Comparison of ENCODE assay signal across 8 mouse cellular contexts in genomic region chr15:79833251-79834050, GRCm38 (mm10). TPM values are rescaled to one million over a fixed set of nuclear protein-coding genes. Genes with fewer than 3 reads are reported as not detected.
DNase-seq lines count a peak whose midpoint lies in the region; ATAC-seq and TF ChIP-seq lines count a peak whose summit lies in the region.

No protein-coding gene starts in this region.

- no peak for TF ChIP-seq EP300 in MEL (IDR thresholded peaks at IDR 0.05; ENCODE audit: low read depth in 1 of 2, low read length in 2 of 2)

- H3K27ac ChIP-seq in kidney, adult 2 months (ENCODE audit: insufficient read depth, low read depth, low read length): peak overlapping the region; percentile 25; the same call in 1 of the 2 replicates
- H3K27ac ChIP-seq in MEL (ENCODE audit: control insufficient read depth, low read depth, low read length): peak overlapping the region; percentile 72
- H3K27ac ChIP-seq in limb, embryonic 14.5 days (replicated peaks; ENCODE audit: low read depth, low read length): peak overlapping the region; percentile 95

- peak overlapping the region; percentile 95 for H3K9ac ChIP-seq in MEL (ENCODE audit: control insufficient read depth, low read depth, low read length, poor library complexity, severe bottlenecking)
- H3K9ac ChIP-seq in limb, embryonic 14.5 days (ENCODE audit: low read depth, low read length, severe bottlenecking): peak overlapping the region; percentile 80

- peak overlapping the region; percentile 60 for H3K4me3 ChIP-seq in kidney, adult 2 months (ENCODE audit: insufficient read depth, low read depth, low read length)
- H3K4me3 ChIP-seq in MEL (ENCODE audit: control insufficient read depth in 1 of 2, insufficient read depth in 1 of 2, low read depth in 2 of 2, low read length in 2 of 2): peak overlapping the region; percentile 83 to 90
- H3K4me3 ChIP-seq in limb, embryonic 14.5 days (replicated peaks; ENCODE audit: low read length): peak overlapping the region; percentile 69
- H3K4me3 ChIP-seq in myocyte: peak overlapping the region; percentile 74

- no peak for TF ChIP-seq POLR2A in kidney, adult 2 months (IDR thresholded peaks at IDR 0.05; ENCODE audit: low read depth, low read length)
- TF ChIP-seq POLR2A in MEL (IDR thresholded peaks at IDR 0.05; ENCODE audit: control insufficient read depth in 1 of 2, insufficient read depth in 1 of 2, low read depth in 1 of 2, low read length in 2 of 2, poor library complexity in 1 of 2) (no peak), myocyte (IDR thresholded peaks at IDR 0.05; ENCODE audit: insufficient read length, low read depth) (no peak)
- TF ChIP-seq POLR2A in limb, embryonic 14.5 days (IDR thresholded peaks at IDR 0.05; ENCODE audit: borderline replicate concordance, extremely low read depth, insufficient read depth, insufficient read length): no peak

- H3K9me3 ChIP-seq in MEL (replicated peaks; ENCODE audit: insufficient read depth, low read length): no peaks in the 10 kb centered on the region
- H3K9me3 ChIP-seq in limb, embryonic 14.5 days (ENCODE audit: control insufficient read depth, low read length): no peaks in the 10 kb centered on the region

- ATAC-seq in limb, embryonic 14.5 days (ENCODE audit: low FRiP score, low read depth): 0 out of 2 replicates have a peak, but pooled peaks have one; percentile 10
- ATAC-seq in monocyte, adult 5-6 weeks (replicated peaks; ENCODE audit: insufficient number of reproducible peaks, low FRiP score, low TSS enrichment, poor library complexity, severe bottlenecking): no peak

- no peaks in the 10 kb centered on the region for H3K36me3 ChIP-seq in kidney, adult 2 months (ENCODE audit: control insufficient read depth, insufficient read depth, low read length)
- peaks cover 0 to 13% of the 10 kb centered on the region in 2 experiments; a peak in 3 of 4 replicates for H3K36me3 ChIP-seq in MEL (ENCODE audit: control insufficient read depth in 1 of 2, insufficient read depth in 2 of 2, low read length in 2 of 2)
- H3K36me3 ChIP-seq in limb, embryonic 14.5 days (ENCODE audit: control insufficient read depth, insufficient read depth, low read length): peaks cover 28% of the 10 kb centered on the region
- H3K36me3 ChIP-seq in myocyte (ENCODE audit: control insufficient read depth, insufficient read depth): no peaks in the 10 kb centered on the region

- no peaks in the 10 kb centered on the region for H3K27me3 ChIP-seq in kidney, adult 2 months (replicated peaks; ENCODE audit: control insufficient read depth, insufficient read depth, low read length)
- H3K27me3 ChIP-seq in MEL (ENCODE audit: control insufficient read depth in 1 of 2, insufficient read depth in 2 of 2, low read length in 2 of 2): peaks cover 0 to 2% of the 10 kb centered on the region in 2 experiments; a peak in 2 of 4 replicates
- no peaks in the 10 kb centered on the region for H3K27me3 ChIP-seq in limb, embryonic 14.5 days (ENCODE audit: control insufficient read depth, insufficient read depth, low read length)
- no peaks in the 10 kb centered on the region for H3K27me3 ChIP-seq in myocyte (ENCODE audit: control insufficient read depth, insufficient read depth, insufficient read length)

- peaks cover 6% of the 10 kb centered on the region; the same call in 1 of the 2 replicates for H3K4me1 ChIP-seq in kidney, adult 2 months (ENCODE audit: control insufficient read depth, insufficient read depth, low read length)
- peaks cover 0 to 15% of the 10 kb centered on the region in 2 experiments; a peak in 1 of 4 replicates for H3K4me1 ChIP-seq in MEL (ENCODE audit: control insufficient read depth in 1 of 2, insufficient read depth in 2 of 2, low read length in 2 of 2)
- peaks cover 22% of the 10 kb centered on the region for H3K4me1 ChIP-seq in limb, embryonic 14.5 days (ENCODE audit: control insufficient read depth, insufficient read depth, low read length)

- H3K79me2 ChIP-seq in MEL (ENCODE audit: control insufficient read depth, insufficient read depth, low read length, poor library complexity): peaks cover 19% of the 10 kb centered on the region
- peaks cover 15% of the 10 kb centered on the region for H3K79me2 ChIP-seq in myocyte (ENCODE audit: control insufficient read depth, insufficient read depth)

- TF ChIP-seq RAD21 in MEL (IDR thresholded peaks at IDR 0.05; ENCODE audit: low read depth, low read length): no peak

- H3ac ChIP-seq in myocyte (ENCODE audit: control insufficient read depth, insufficient read length): peak overlapping the region; percentile 63

- peak; percentile 22 for DNase-seq in kidney, adult 2 months
- DNase-seq in kidney, adult 9 months: no peak
- peak; percentile 49 for DNase-seq in MEL (ENCODE audit: low read depth, low spot score)
- DNase-seq in embryo, embryonic 11 days: peak; percentile 38
- peak; percentile 63 for DNase-seq in heart, postnatal 4 days
- peak; percentile 58 for DNase-seq in limb, embryonic 14.5 days (ENCODE audit: low spot score)

- peak overlapping the region; percentile 81 for H3K4me2 ChIP-seq in limb, embryonic 14.5 days (replicated peaks; ENCODE audit: low read depth, low read length, severe bottlenecking)
- peak overlapping the region; percentile 83 for H3K4me2 ChIP-seq in myocyte (ENCODE audit: low read depth)

- no peak for TF ChIP-seq CTCF in kidney, adult 2 months (conservative IDR thresholded peaks at IDR 0.05; ENCODE audit: insufficient read depth, insufficient read length, low read depth, low read length)
- no peak for TF ChIP-seq CTCF in MEL (IDR thresholded peaks at IDR 0.05 in 2 of 3, conservative IDR thresholded peaks at IDR 0.05 in 1 of 3; ENCODE audit: control insufficient read depth in 1 of 3, insufficient read depth in 1 of 3, low read depth in 2 of 3, low read length in 3 of 3, poor library complexity in 1 of 3, severe bottlenecking in 1 of 3)

- 2% methylated on average over 41 of the region's 41 CpGs for WGBS in kidney, adult 2 months
- under 1% methylated on average over 40 of the region's 41 CpGs for WGBS in limb, embryonic 14.5 days

TF ChIP-seq in MEL, 35 proteins besides CTCF, POLR2A, EP300 and RAD21 (continues in another document):
- peak; percentile 23; the same call in 1 of the 2 replicates for TF ChIP-seq MAZ (IDR thresholded peaks at IDR 0.05; ENCODE audit: low read depth, low read length)

TF ChIP-seq in myocyte, 11 proteins besides CTCF, POLR2A, EP300 and RAD21 (continues in another document):
- no peak for TF ChIP-seq MYOD1 (IDR thresholded peaks at IDR 0.05; ENCODE audit: control insufficient read depth in 1 of 3, insufficient read length in 2 of 3, low read depth in 2 of 3)
- no peak for TF ChIP-seq CEBPB (IDR thresholded peaks at IDR 0.05; ENCODE audit: insufficient read depth, poor library complexity, severe bottlenecking)

RNA-seq across cellular contexts. Expression of gene Npcd, which starts 0.6 kb away (rescaled TPM):
- polyA plus RNA-seq in kidney, adult 2 months (2012; rRNA removed): 0.62 TPM in 1 of 2 replicates, not detected in the other
- total RNA-seq in MEL (2012; rRNA removed): 0.23 TPM in 1 of 2 replicates, not detected in the other
- not detected for polyA plus RNA-seq in MEL (2012; ENCODE audit: insufficient read depth in 1 of 2, insufficient read length in 2 of 2, low read depth in 1 of 2, low replicate concordance in 2 of 2, missing spikeins in 1 of 2)
- total RNA-seq in heart, postnatal 4 days (2021): 1 to 10 TPM; 1.3 to 1.5 TPM
- 1.7 TPM in 1 of 2 replicates, not detected in the other for polyA plus RNA-seq in limb, embryonic 14.5 days (2012; rRNA removed)
- polyA plus RNA-seq in limb, embryonic 14.5 days (2014; fragmentation: Nextera tagmentation; extraction: Ambion mirVana): 0.50 and 0.99 TPM in 2 replicates
- 3.2 TPM for polyA plus RNA-seq in myocyte (2012; fragmentation: generic; extraction: Trizol)
- not detected in 3 replicates for total RNA-seq in monocyte, adult 5-6 weeks (2017)

RNA-seq across cellular contexts. Expression of gene Cbx6, which starts 1.0 kb away (rescaled TPM):
- 49.5 and 62.1 TPM in 2 replicates for polyA plus RNA-seq in kidney, adult 2 months (2012; rRNA removed)
- 21.7 and 25.1 TPM in 2 replicates for total RNA-seq in MEL (2012; rRNA removed)
- 10 to 100 TPM in 1 of 2 experiments, not detected in 1; 43.6 TPM for polyA plus RNA-seq in MEL (2012; ENCODE audit: insufficient read depth in 1 of 2, insufficient read length in 2 of 2, low read depth in 1 of 2, low replicate concordance in 2 of 2, missing spikeins in 1 of 2)
- 10 to 100 TPM; 53.1 to 57.5 TPM for total RNA-seq in heart, postnatal 4 days (2021)
- polyA plus RNA-seq in limb, embryonic 14.5 days (2012; rRNA removed): 83.4 and 95.0 TPM in 2 replicates
- polyA plus RNA-seq in limb, embryonic 14.5 days (2014; fragmentation: Nextera tagmentation; extraction: Ambion mirVana): 49.1 and 49.9 TPM in 2 replicates
- polyA plus RNA-seq in myocyte (2012; fragmentation: generic; extraction: Trizol): 26.1 TPM
- total RNA-seq in monocyte, adult 5-6 weeks (2017): 2.5 to 7.1 TPM (median 6.5 TPM) in 3 replicates

RNA-seq across cellular contexts. Expression of gene Nptxr, which starts 28.9 kb away (rescaled TPM):
- polyA plus RNA-seq in kidney, adult 2 months (2012; rRNA removed): 2.0 and 2.1 TPM in 2 replicates
- 0.03 and 0.04 TPM in 2 replicates for total RNA-seq in MEL (2012; rRNA removed)
- polyA plus RNA-seq in MEL (2012; ENCODE audit: insufficient read depth in 1 of 2, insufficient read length in 2 of 2, low read depth in 1 of 2, low replicate concordance in 2 of 2, missing spikeins in 1 of 2): under 1 TPM in 1 of 2 experiments, not detected in 1; 0.33 TPM
- 1 to 10 TPM; 5.8 to 6.0 TPM for total RNA-seq in heart, postnatal 4 days (2021)
- polyA plus RNA-seq in limb, embryonic 14.5 days (2012; rRNA removed): 9.3 and 11.3 TPM in 2 replicates
- polyA plus RNA-seq in limb, embryonic 14.5 days (2014; fragmentation: Nextera tagmentation; extraction: Ambion mirVana): 2.6 and 4.7 TPM in 2 replicates
- 14.3 TPM for polyA plus RNA-seq in myocyte (2012; fragmentation: generic; extraction: Trizol)
- total RNA-seq in monocyte, adult 5-6 weeks (2017): 0.10 TPM in 1 of 3 replicates, not detected in the others

RNA-seq across cellular contexts. Expression of gene Dnal4, which starts 55.8 kb away (rescaled TPM):
- polyA plus RNA-seq in kidney, adult 2 months (2012; rRNA removed): 54.3 and 57.8 TPM in 2 replicates
- total RNA-seq in MEL (2012; rRNA removed): 14.7 and 19.5 TPM in 2 replicates
- polyA plus RNA-seq in MEL (2012; ENCODE audit: insufficient read depth in 1 of 2, insufficient read length in 2 of 2, low read depth in 1 of 2, low replicate concordance in 2 of 2, missing spikeins in 1 of 2) (10 to 100 TPM in 1 of 2 experiments, not detected in 1; 30.0 TPM), myocyte (2012; fragmentation: generic; extraction: Trizol) (66.8 TPM)
- total RNA-seq in heart, postnatal 4 days (2021): 10 to 100 TPM; 22.3 to 25.1 TPM
- polyA plus RNA-seq in limb, embryonic 14.5 days (2012; rRNA removed): 70.2 and 88.9 TPM in 2 replicates
- 60.9 and 68.2 TPM in 2 replicates for polyA plus RNA-seq in limb, embryonic 14.5 days (2014; fragmentation: Nextera tagmentation; extraction: Ambion mirVana)
- total RNA-seq in monocyte, adult 5-6 weeks (2017): 8.3 to 15.0 TPM (median 9.1 TPM) in 3 replicates

RNA-seq across cellular contexts. Expression of gene Apobec3, which starts 58.0 kb away (rescaled TPM):
- 9.5 and 13.4 TPM in 2 replicates for polyA plus RNA-seq in kidney, adult 2 months (2012; rRNA removed)
- total RNA-seq in MEL (2012; rRNA removed): 17.2 and 22.2 TPM in 2 replicates
- 10 to 100 TPM in 1 of 2 experiments, not detected in 1; 38.6 TPM for polyA plus RNA-seq in MEL (2012; ENCODE audit: insufficient read depth in 1 of 2, insufficient read length in 2 of 2, low read depth in 1 of 2, low replicate concordance in 2 of 2, missing spikeins in 1 of 2)
- total RNA-seq in heart, postnatal 4 days (2021): 10 to 100 TPM in 1 of 2 experiments, 1 to 10 TPM in 1; 8.7 to 10.1 TPM
- polyA plus RNA-seq in limb, embryonic 14.5 days (2012; rRNA removed): 16.0 and 18.0 TPM in 2 replicates
- 12.0 and 13.2 TPM in 2 replicates for polyA plus RNA-seq in limb, embryonic 14.5 days (2014; fragmentation: Nextera tagmentation; extraction: Ambion mirVana)
- 10.0 TPM for polyA plus RNA-seq in myocyte (2012; fragmentation: generic; extraction: Trizol)
- total RNA-seq in monocyte, adult 5-6 weeks (2017): 85.0 to 218 TPM (median 113 TPM) in 3 replicates

Comparison
In these comparisons a context has a peak if more than half of its experiments do, and no peak if none do; other contexts are left out.
1. H3K27ac ChIP-seq: peak in every context shown above with its lines; median percentile 95 in limb, embryonic 14.5 days; 72 in MEL; 25 in kidney, adult 2 months.